Mouse (Mus musculus) ES-Bruce4 (cell line): ENCODE results near the gene Hoxb3. TPM values are rescaled to one million over a fixed set of nuclear protein-coding genes. Genes with fewer than 3 reads are reported as not detected.

Experiments
- H3K27ac ChIP-seq: 2 replicates; pipeline ENCODE4 v1.5.1; 2012; ENCODE audit warnings: low read length, inconsistent platforms; ENCODE audit not compliant: insufficient read depth
- H3K27me3 ChIP-seq: 2 replicates; pipeline ENCODE4 v1.6.1; 2012; ENCODE audit warnings: mild to moderate bottlenecking, low read length, inconsistent platforms; ENCODE audit not compliant: control insufficient read depth, poor library complexity, insufficient read depth, severe bottlenecking
- H3K36me3 ChIP-seq: 2 replicates; pipeline ENCODE4 v1.6.1; 2012; ENCODE audit warnings: inconsistent platforms, mild to moderate bottlenecking, low read length, moderate library complexity; ENCODE audit not compliant: control insufficient read depth, poor library complexity, insufficient read depth, severe bottlenecking
- H3K4me1 ChIP-seq: one replicate; pipeline ENCODE4 v1.8.1; 2011; ENCODE audit warnings: low read length; ENCODE audit not compliant: control insufficient read depth, insufficient read depth
- H3K4me3 ChIP-seq: 2 replicates; pipeline ENCODE4 v1.5.1; 2011; ENCODE audit warnings: low read depth, mild to moderate bottlenecking, low read length
- H3K9ac ChIP-seq: 2 replicates; pipeline ENCODE4 v1.6.1; 2012; ENCODE audit warnings: low read depth, mild to moderate bottlenecking, inconsistent platforms; ENCODE audit not compliant: poor library complexity, severe bottlenecking
- H3K9me3 ChIP-seq: replicated peaks from 2 replicates; pipeline ENCODE4 v1.6.1; 2012; ENCODE audit warnings: mild to moderate bottlenecking, low read length, inconsistent platforms; ENCODE audit not compliant: control insufficient read depth, poor library complexity, insufficient read depth, severe bottlenecking
- CTCF ChIP-seq: IDR thresholded peaks from one replicate; pipeline ENCODE4 v1.8.1; 2011; ENCODE audit warnings: low read depth, low read length
- EP300 ChIP-seq: IDR thresholded peaks from 2 replicates; pipeline ENCODE4 v1.6.1; 2011; ENCODE audit warnings: low read depth, low read length; ENCODE audit not compliant: insufficient read depth
- POLR2A ChIP-seq: IDR thresholded peaks from one replicate; pipeline ENCODE4 v1.8.1; 2011; ENCODE audit warnings: low read length; ENCODE audit not compliant: insufficient read depth
- polyA plus RNA-seq: library from polyadenylated mRNA; stranded (reverse); fragments of >200 nt; gene quantifications from 2 replicates; pipeline ENCODE4 v1.2.4, GENCODE M21; 2011; ENCODE audit warnings: low read depth; ENCODE audit not compliant: missing spikeins, insufficient read depth, insufficient read length

The Hoxb3 gene
- polyA plus RNA-seq, 1 experiment = not detected

GRCm38 (mm10) chr11:96369140-96369539 lies 46.0 kb downstream of the Hoxb3 start:
- Histone ChIP-seq H3K36me3 (no peaks in the 10 kb centered on the region), H3K27ac (no peak overlapping the region), H3K27me3 (peaks cover 43% of the 10 kb centered on the region), H3K9me3 (no peaks in the 10 kb centered on the region), H3K4me3 (no peak overlapping the region), H3K9ac (no peak overlapping the region), H3K4me1 (no peaks in the 10 kb centered on the region)
- no peak for TF ChIP-seq EP300
- no peak for TF ChIP-seq POLR2A
- no peak for TF ChIP-seq CTCF

- TF ChIP-seq EP300 (no peak), CTCF (no peak), POLR2A (no peak)
- no peak overlapping the region for H3K27ac ChIP-seq
- no peaks in the 10 kb centered on the region for H3K36me3 ChIP-seq
- no peak overlapping the region for H3K4me3 ChIP-seq
- no peaks in the 10 kb centered on the region for H3K9me3 ChIP-seq
- H3K27me3 ChIP-seq = peaks cover 32% of the 10 kb centered on the region
- no peak overlapping the region for H3K9ac ChIP-seq
- H3K4me1 ChIP-seq = no peaks in the 10 kb centered on the region
These were observed 48.6 kb downstream of the Hoxb3 start for GRCm38 (mm10) chr11:96371726-96372125.

GRCm38 (mm10) chr11:96372519-96372918 lies 49.4 kb downstream of the Hoxb3 start:
- Histone ChIP-seq H3K36me3 (no peaks in the 10 kb centered on the region), H3K27ac (no peak overlapping the region), H3K4me1 (no peaks in the 10 kb centered on the region), H3K4me3 (no peak overlapping the region), H3K9me3 (no peaks in the 10 kb centered on the region), H3K27me3 (peaks cover 24% of the 10 kb centered on the region), H3K9ac (no peak overlapping the region)
- no peak for TF ChIP-seq CTCF
- no peak for TF ChIP-seq EP300
- TF ChIP-seq POLR2A = no peak

- H3K4me3 ChIP-seq = no peak overlapping the region
- H3K36me3 ChIP-seq = no peaks in the 10 kb centered on the region
- TF ChIP-seq EP300 (no peak), POLR2A (no peak), CTCF (no peak)
- H3K4me1 ChIP-seq = no peaks in the 10 kb centered on the region
- no peaks in the 10 kb centered on the region for H3K9me3 ChIP-seq
- H3K27me3 ChIP-seq = peaks cover 20% of the 10 kb centered on the region
- H3K9ac ChIP-seq = no peak overlapping the region
- no peak overlapping the region for H3K27ac ChIP-seq
These were observed 51.7 kb downstream of the Hoxb3 start for GRCm38 (mm10) chr11:96374810-96375209.

- no peaks in the 10 kb centered on the region for H3K9me3 ChIP-seq
- no peak overlapping the region for H3K4me3 ChIP-seq
- no peaks in the 10 kb centered on the region for H3K4me1 ChIP-seq
- H3K27me3 ChIP-seq = peaks cover 6% of the 10 kb centered on the region
- H3K36me3 ChIP-seq = no peaks in the 10 kb centered on the region
- no peak overlapping the region for H3K9ac ChIP-seq
- TF ChIP-seq EP300 = no peak
- H3K27ac ChIP-seq = no peak overlapping the region
These were observed 60.3 kb downstream of the Hoxb3 start for GRCm38 (mm10) chr11:96383381-96383780.

- H3K27me3 ChIP-seq = peaks cover under 1% of the 10 kb centered on the region
- H3K9ac ChIP-seq = no peak overlapping the region
- no peaks in the 10 kb centered on the region for H3K9me3 ChIP-seq
- no peak overlapping the region for H3K27ac ChIP-seq
- no peaks in the 10 kb centered on the region for H3K36me3 ChIP-seq
- TF ChIP-seq POLR2A (no peak), EP300 (no peak), CTCF (no peak)
- H3K4me1 ChIP-seq = no peaks in the 10 kb centered on the region
- H3K4me3 ChIP-seq = no peak overlapping the region
These were observed 64.5 kb downstream of the Hoxb3 start for GRCm38 (mm10) chr11:96387635-96388034.
